ENCODE assay signal across 11 mouse cellular contexts in genomic region chr3:126737128-126737527, GRCm38 (mm10).
DNase-seq lines count a peak whose midpoint lies in the region; ATAC-seq lines count a peak whose summit lies in the region.
"Had no signal": no experiment of that assay in that cellular context is flagged by ENCODE, and none has a peak within 500 bp of the region (broad histone marks: within the 10 kb centered on the region; RNA-seq: fewer than 3 reads in every experiment).

No protein-coding gene starts in this region.

- H3K9ac ChIP-seq in kidney, embryonic 15.5 days: no peak overlapping the region
- no peak overlapping the region for H3K9ac ChIP-seq in kidney, embryonic 16.5 days (replicated peaks; ENCODE audit: low read length)
- no peak overlapping the region for H3K9ac ChIP-seq in lung, embryonic 16.5 days (ENCODE audit: low read length)
- H3K9ac ChIP-seq: forebrain, embryonic 12.5 days; liver, embryonic 14.5 days had no signal

- H3K36me3 ChIP-seq in kidney, embryonic 15.5 days: no peaks in the 10 kb centered on the region
- no peaks in the 10 kb centered on the region for H3K36me3 ChIP-seq in kidney, embryonic 16.5 days (ENCODE audit: insufficient read depth, low read length)
- H3K36me3 ChIP-seq in lung, embryonic 16.5 days (ENCODE audit: control insufficient read depth, insufficient read depth, low read length): no peaks in the 10 kb centered on the region
- no peaks in the 10 kb centered on the region for H3K36me3 ChIP-seq in midbrain, embryonic 10.5 days
- H3K36me3 ChIP-seq: forebrain, embryonic 12.5 days had no signal

- no peak overlapping the region for H3K27ac ChIP-seq in kidney, embryonic 15.5 days
- H3K27ac ChIP-seq in kidney, embryonic 16.5 days (ENCODE audit: low read length): no peak overlapping the region
- H3K27ac ChIP-seq in lung, embryonic 16.5 days (ENCODE audit: low read length): no peak overlapping the region
- no peak overlapping the region for H3K27ac ChIP-seq in midbrain, embryonic 10.5 days (replicated peaks)
- H3K27ac ChIP-seq: forebrain, embryonic 12.5 days; liver, embryonic 14.5 days had no signal

- WGBS in kidney, embryonic 15.5 days: 90% methylated on average over 2 of the region's 2 CpGs
- 86% methylated on average over 2 of the region's 2 CpGs for WGBS in kidney, embryonic 16.5 days
- WGBS in lung, embryonic 16.5 days: 69% methylated on average over 2 of the region's 2 CpGs
- whole genome bisulfite sequencing in midbrain, embryonic 10.5 days: 88% methylated on average over 2 of the region's 2 CpGs

- no peaks in the 10 kb centered on the region for H3K9me3 ChIP-seq in kidney, embryonic 15.5 days (replicated peaks)
- no peaks in the 10 kb centered on the region for H3K9me3 ChIP-seq in kidney, embryonic 16.5 days (ENCODE audit: low read length)
- H3K9me3 ChIP-seq in lung, embryonic 16.5 days (ENCODE audit: control insufficient read depth, low read length): no peaks in the 10 kb centered on the region
- H3K9me3 ChIP-seq in midbrain, embryonic 10.5 days (replicated peaks): no peaks in the 10 kb centered on the region
- H3K9me3 ChIP-seq: forebrain, embryonic 12.5 days had no signal

- intact Hi-C loops in gastrocnemius, postnatal 36 days (cut with DNase I): no loop called here

- no peaks in the 10 kb centered on the region for H3K4me1 ChIP-seq in kidney, embryonic 15.5 days
- H3K4me1 ChIP-seq in kidney, embryonic 16.5 days (ENCODE audit: insufficient read depth, low read length): no peaks in the 10 kb centered on the region
- H3K4me1 ChIP-seq in lung, embryonic 16.5 days (replicated peaks; ENCODE audit: control insufficient read depth, insufficient read depth, low read length): 0 out of 2 replicates have a peak, but pooled peaks cover 4% of the 10 kb centered on the region
- no peaks in the 10 kb centered on the region for H3K4me1 ChIP-seq in midbrain, embryonic 10.5 days
- H3K4me1 ChIP-seq: forebrain, embryonic 12.5 days had no signal

- no peak overlapping the region for H3K4me2 ChIP-seq in kidney, embryonic 15.5 days
- H3K4me2 ChIP-seq in kidney, embryonic 16.5 days (replicated peaks; ENCODE audit: low read depth, low read length): no peak overlapping the region
- H3K4me2 ChIP-seq in lung, embryonic 16.5 days (ENCODE audit: low read depth, low read length): no peak overlapping the region
- H3K4me2 ChIP-seq: forebrain, embryonic 12.5 days had no signal

- peak; percentile 53 for DNase-seq in cerebellum, adult 9-11 months
- peak; percentile 35 to 62 for DNase-seq in gastrocnemius, postnatal 36 days
- DNase-seq in adrenal gland, adult 8-10 months: no peak
- DNase-seq in midbrain, embryonic 10.5 days (ENCODE audit: low spot score): no peak
- no peak for DNase-seq in layer of hippocampus, adult 9-10 months (ENCODE audit: low spot score)

- H3K4me3 ChIP-seq in kidney, embryonic 15.5 days (replicated peaks): no peak overlapping the region
- no peak overlapping the region for H3K4me3 ChIP-seq in kidney, embryonic 16.5 days (ENCODE audit: low read length)
- no peak overlapping the region for H3K4me3 ChIP-seq in lung, embryonic 16.5 days (ENCODE audit: low read length)
- no peak overlapping the region for H3K4me3 ChIP-seq in midbrain, embryonic 10.5 days
- H3K4me3 ChIP-seq: forebrain, embryonic 12.5 days had no signal

- no peaks in the 10 kb centered on the region for H3K27me3 ChIP-seq in kidney, embryonic 15.5 days
- H3K27me3 ChIP-seq in kidney, embryonic 16.5 days (ENCODE audit: insufficient read depth, low read length): no peaks in the 10 kb centered on the region
- H3K27me3 ChIP-seq in lung, embryonic 16.5 days (ENCODE audit: control insufficient read depth, insufficient read depth, low read depth, low read length): no peaks in the 10 kb centered on the region
- no peaks in the 10 kb centered on the region for H3K27me3 ChIP-seq in midbrain, embryonic 10.5 days (ENCODE audit: low read depth, poor library complexity, severe bottlenecking)
- H3K27me3 ChIP-seq: CH12.LX; forebrain, embryonic 12.5 days had no signal

- 0 out of 2 replicates have a peak, but pooled peaks have one; percentile 36 for ATAC-seq in kidney, embryonic 15.5 days (replicated peaks; ENCODE audit: low FRiP score)
- no peak; the same call in 1 of the 2 replicates for ATAC-seq in kidney, embryonic 16.5 days (ENCODE audit: low FRiP score, low TSS enrichment)
- ATAC-seq in lung, embryonic 16.5 days (ENCODE audit: low read depth): peak; percentile 60; the same call in 1 of the 2 replicates

Comparison
In these comparisons a context has a peak if more than half of its experiments do, and no peak if none do; other contexts are left out.
1. DNase-seq: peak in cerebellum, adult 9-11 months (single experiment) and gastrocnemius, postnatal 36 days (2 of 2); none in adrenal gland, adult 8-10 months (single experiment), midbrain, embryonic 10.5 days (single experiment) and layer of hippocampus, adult 9-10 months (single experiment).